Mouse (Mus musculus): Measurements from ENCODE around the gene Mfsd4b2. TPM values are rescaled to one million over a fixed set of nuclear protein-coding genes. Genes with fewer than 3 reads are reported as not detected.

Gene Mfsd4b2
- total and polyA plus RNA-seq, 3 experiments: not detected

DNA sequence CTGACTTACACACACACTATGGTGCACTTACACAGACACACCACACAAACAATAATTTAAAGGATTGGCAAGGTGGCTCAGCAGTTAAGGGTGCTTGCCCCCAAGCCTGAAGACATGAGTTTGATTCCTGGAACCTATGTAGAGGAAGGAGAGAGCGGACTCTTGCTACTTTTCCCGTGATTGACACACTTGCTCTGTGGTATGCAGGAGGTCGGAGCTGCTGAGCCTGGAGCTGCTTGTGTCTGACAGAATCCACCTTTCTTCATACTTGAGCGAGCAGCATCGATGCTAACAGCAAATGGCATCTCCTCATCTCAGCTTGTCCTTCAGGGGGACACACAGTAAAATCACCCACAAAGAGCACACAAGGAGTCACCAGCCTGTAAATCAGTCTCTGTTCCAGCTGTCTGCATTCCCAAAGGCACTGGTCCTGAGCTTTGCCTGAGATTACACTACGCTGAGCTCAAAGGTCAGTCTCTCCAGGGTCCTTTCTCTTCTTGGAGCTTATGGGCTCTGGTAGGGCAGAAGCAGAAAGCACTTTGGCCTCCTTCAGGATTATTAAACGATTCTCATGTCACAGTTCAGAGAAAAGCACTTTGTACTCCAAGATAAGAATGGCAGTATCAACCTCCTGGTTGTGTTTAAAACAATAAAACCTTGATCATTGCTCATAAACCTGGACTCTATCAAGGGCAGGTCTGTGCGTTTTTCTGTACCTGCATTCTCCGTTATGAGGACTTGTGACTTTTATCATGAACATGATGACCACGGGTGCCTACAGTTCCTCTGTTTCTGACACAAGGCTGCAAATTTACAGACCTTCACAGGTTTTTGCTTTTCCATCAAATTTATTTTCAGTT, 19.7 kb downstream of the Mfsd4b2 start:
- no peak for DNase-seq (ENCODE audit: extremely low read depth)
- no peak overlapping the region for H3K9ac ChIP-seq (ENCODE audit: insufficient read depth, low read depth)
- TF ChIP-seq MAX (IDR thresholded peaks at IDR 0.05; ENCODE audit: low read length): no peak
- no peak for TF ChIP-seq ELF1 (IDR thresholded peaks at IDR 0.05; ENCODE audit: low read depth, low read length)
- H3K27me3 ChIP-seq (replicated peaks): no peaks in the 10 kb centered on the region
- dilution Hi-C loops (cut with MboI; ENCODE audit: extremely low pct_ligation_motif_present, extremely low pct_unique_long_range_greater_than_20kb, low sequenced_read_pairs) (no loop called here), in situ Hi-C loops (cut with MboI; ENCODE audit: low pct_ligation_motif_present, low pct_unique_long_range_greater_than_20kb, low sequenced_read_pairs) (no loop called here)
- H3K79me2 ChIP-seq (replicated peaks; ENCODE audit: control insufficient read depth, extremely low read depth, insufficient read depth, poor library complexity, severe bottlenecking): no peaks in the 10 kb centered on the region
- H3K4me3 ChIP-seq (replicated peaks in 1 of 3; ENCODE audit: low read depth in 2 of 3, low read length in 2 of 3, poor library complexity in 1 of 3): no peak overlapping the region
- H3K4me2 ChIP-seq (ENCODE audit: insufficient read depth, low read depth, poor library complexity, severe bottlenecking): no peak overlapping the region
- no peaks in the 10 kb centered on the region for H3K9me3 ChIP-seq (replicated peaks; ENCODE audit: low read length)
- no peaks in the 10 kb centered on the region for H3K36me3 ChIP-seq (replicated peaks in 1 of 2; ENCODE audit: control insufficient read depth in 1 of 2, insufficient read depth in 1 of 2, low read length in 1 of 2)
- H3K27ac ChIP-seq (ENCODE audit: insufficient read depth, low read depth): no peak overlapping the region
- H3K4me1 ChIP-seq (ENCODE audit: control insufficient read depth in 1 of 2, insufficient read depth in 2 of 2): peaks cover 0 to 9% of the 10 kb centered on the region in 2 experiments; a peak in 2 of 4 replicates

DNA sequence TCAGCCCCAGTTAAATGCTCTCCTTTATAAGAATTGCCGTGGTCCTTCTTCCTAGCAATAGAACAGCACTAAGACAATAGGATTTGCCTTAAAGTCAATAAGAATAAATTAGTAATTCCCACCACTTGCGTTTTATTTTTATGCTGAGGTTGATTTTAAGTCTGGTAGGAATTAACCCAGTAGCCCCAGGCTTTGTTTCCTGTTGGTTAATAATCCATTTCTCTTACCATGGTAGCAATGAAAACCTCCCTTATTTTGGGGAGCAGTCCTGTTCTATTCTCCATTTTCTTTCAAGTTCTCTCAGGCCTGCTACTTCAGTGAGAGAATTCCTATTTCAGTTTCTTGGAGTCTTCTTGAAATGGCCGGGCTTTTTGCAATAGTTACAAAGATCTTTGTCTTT, 22.5 kb downstream of the Mfsd4b2 start:
- no peak overlapping the region for H3K4me3 ChIP-seq (replicated peaks in 1 of 3; ENCODE audit: low read depth in 2 of 3, low read length in 2 of 3, poor library complexity in 1 of 3)
- no peaks in the 10 kb centered on the region for H3K36me3 ChIP-seq (replicated peaks in 1 of 2; ENCODE audit: control insufficient read depth in 1 of 2, insufficient read depth in 1 of 2, low read length in 1 of 2)
- dilution Hi-C loops (cut with MboI; ENCODE audit: extremely low pct_ligation_motif_present, extremely low pct_unique_long_range_greater_than_20kb, low sequenced_read_pairs) (no loop called here), in situ Hi-C loops (cut with MboI; ENCODE audit: low pct_ligation_motif_present, low pct_unique_long_range_greater_than_20kb, low sequenced_read_pairs) (no loop called here)
- no peaks in the 10 kb centered on the region for H3K9me3 ChIP-seq (replicated peaks; ENCODE audit: low read length)
- no peaks in the 10 kb centered on the region for H3K79me2 ChIP-seq (replicated peaks; ENCODE audit: control insufficient read depth, extremely low read depth, insufficient read depth, poor library complexity, severe bottlenecking)
- no peaks in the 10 kb centered on the region for H3K27me3 ChIP-seq (replicated peaks)
- peaks cover 0 to 9% of the 10 kb centered on the region in 2 experiments; a peak in 2 of 4 replicates for H3K4me1 ChIP-seq (ENCODE audit: control insufficient read depth in 1 of 2, insufficient read depth in 2 of 2)
- DNase-seq (ENCODE audit: extremely low read depth): no peak
- TF ChIP-seq RCOR1 (conservative IDR thresholded peaks at IDR 0.05; ENCODE audit: low read depth, low read length) (no peak), POLR2AphosphoS2 (IDR thresholded peaks at IDR 0.05; ENCODE audit: low read depth, low read length) (no peak), JUN (IDR thresholded peaks at IDR 0.05; ENCODE audit: insufficient read depth, low read depth, low read length) (no peak), BHLHE40 (IDR thresholded peaks at IDR 0.05; ENCODE audit: low read depth, low read length) (no peak), MAX (IDR thresholded peaks at IDR 0.05; ENCODE audit: low read length) (no peak), MAFK (IDR thresholded peaks at IDR 0.05; ENCODE audit: insufficient replicate concordance, low read length) (no peak), ZNF384 (IDR thresholded peaks at IDR 0.05; ENCODE audit: low read depth, low read length) (no peak), ZKSCAN1 (IDR thresholded peaks at IDR 0.05; ENCODE audit: borderline replicate concordance, low read depth, low read length) (no peak), TCF12 (IDR thresholded peaks at IDR 0.05; ENCODE audit: low read depth, low read length) (no peak), MEF2A (IDR thresholded peaks at IDR 0.05; ENCODE audit: borderline replicate concordance, low read depth, low read length) (no peak), MYC (IDR thresholded peaks at IDR 0.05; ENCODE audit: low read depth, low read length) (no peak), ETS1 (conservative IDR thresholded peaks at IDR 0.05; ENCODE audit: low read depth, low read length) (no peak), ELF1 (IDR thresholded peaks at IDR 0.05; ENCODE audit: low read depth, low read length) (no peak), CTCF (conservative IDR thresholded peaks at IDR 0.05 in 1 of 2, IDR thresholded peaks at IDR 0.05 in 1 of 2; ENCODE audit: low read depth in 2 of 2, low read length in 2 of 2) (no peak), HCFC1 (IDR thresholded peaks at IDR 0.05; ENCODE audit: low read depth, low read length) (no peak), GABPA (IDR thresholded peaks at IDR 0.05; ENCODE audit: insufficient replicate concordance, low read depth, low read length) (no peak), NELFE (IDR thresholded peaks at IDR 0.05; ENCODE audit: low read depth, low read length) (no peak), CHD1 (IDR thresholded peaks at IDR 0.05; ENCODE audit: low read depth, low read length) (no peak), JUND (conservative IDR thresholded peaks at IDR 0.05; ENCODE audit: low read depth, low read length) (no peak), MXI1 (IDR thresholded peaks at IDR 0.05; ENCODE audit: low read depth, low read length) (no peak)
- H3K9ac ChIP-seq (ENCODE audit: insufficient read depth, low read depth): no peak overlapping the region
- H3K4me2 ChIP-seq (ENCODE audit: insufficient read depth, low read depth, poor library complexity, severe bottlenecking): no peak overlapping the region
- no peak overlapping the region for H3K27ac ChIP-seq (ENCODE audit: insufficient read depth, low read depth)

All from CH12.LX (cell line).